Mouse (Mus musculus): ENCODE measurements around the gene Spen.
"Not testable (repeated sequence)": the region's sequence is repeated elsewhere in the genome, so short reads cannot be mapped to it uniquely, and the experiment has no call there.

Gene Spen

DNA sequence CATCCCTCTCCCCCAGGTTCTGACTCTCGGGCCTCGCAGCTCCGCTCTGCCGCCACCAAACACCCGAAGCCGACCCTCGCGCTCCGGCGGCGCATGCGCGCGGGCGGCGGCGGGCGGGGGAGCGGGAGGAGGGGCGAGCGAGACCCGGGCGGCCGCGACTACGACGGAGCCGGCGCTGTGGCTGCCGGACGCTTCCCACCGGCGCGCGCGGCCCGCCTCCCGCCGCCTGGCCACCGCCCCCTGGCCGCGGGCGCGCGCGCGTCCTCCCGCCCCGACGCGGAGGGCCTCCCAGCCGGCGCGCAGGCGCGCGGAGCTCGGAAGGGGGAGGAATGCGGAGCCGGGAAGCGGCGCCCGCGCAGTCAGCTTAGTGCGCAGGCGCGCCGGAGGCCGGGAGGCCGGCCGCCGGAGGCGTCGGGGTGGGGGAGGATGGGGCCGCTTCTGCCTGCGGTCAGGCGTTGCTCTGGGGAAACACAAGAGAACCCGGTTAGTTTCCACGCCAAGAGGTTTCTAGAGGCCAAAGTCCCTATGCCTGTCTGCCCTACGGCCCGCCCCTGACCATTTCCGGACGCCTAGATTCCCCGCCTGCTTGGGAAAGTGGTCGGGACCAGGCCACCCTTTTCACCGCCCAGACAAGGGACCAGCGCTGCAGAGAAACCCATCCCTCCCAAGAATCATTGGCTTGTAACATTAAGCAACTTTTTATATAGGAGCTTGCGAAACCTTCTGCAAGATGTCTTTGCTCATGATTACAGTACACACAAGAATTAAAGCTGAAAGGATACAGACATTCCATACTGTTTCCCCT is at the start of gene Spen:
Gene Spen (minus strand): TSS at position 190 of the 805 bp plus-strand sequence.
- in situ Hi-C loops (cut with MboI, MseI), result loop anchor here (25.0 kb wide), 1 partner anchor 826 kb away; the partner anchor contains the start of gene Rcc2

DNA sequence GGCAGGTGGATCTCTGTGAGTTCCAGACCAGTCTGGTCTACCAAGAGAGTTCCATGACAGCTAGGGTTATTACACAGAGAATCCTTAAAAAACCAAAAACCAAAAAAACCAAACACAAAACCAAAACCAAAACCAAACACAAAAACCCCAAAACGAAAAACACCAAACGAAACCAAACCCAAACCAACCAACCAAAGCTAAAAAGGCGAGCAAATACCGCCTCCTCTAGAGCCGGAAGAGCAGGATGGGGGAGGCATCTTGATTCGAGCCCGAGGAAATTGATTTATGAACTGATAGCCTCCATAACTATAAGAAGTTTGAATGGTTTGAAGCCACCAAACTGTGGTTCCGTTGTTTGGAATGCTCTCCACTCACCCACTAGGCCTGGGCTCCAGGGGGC is 45.5 kb upstream of the Spen start:
- in situ Hi-C loops (cut with MboI, MseI), result no loop called here

DNA sequence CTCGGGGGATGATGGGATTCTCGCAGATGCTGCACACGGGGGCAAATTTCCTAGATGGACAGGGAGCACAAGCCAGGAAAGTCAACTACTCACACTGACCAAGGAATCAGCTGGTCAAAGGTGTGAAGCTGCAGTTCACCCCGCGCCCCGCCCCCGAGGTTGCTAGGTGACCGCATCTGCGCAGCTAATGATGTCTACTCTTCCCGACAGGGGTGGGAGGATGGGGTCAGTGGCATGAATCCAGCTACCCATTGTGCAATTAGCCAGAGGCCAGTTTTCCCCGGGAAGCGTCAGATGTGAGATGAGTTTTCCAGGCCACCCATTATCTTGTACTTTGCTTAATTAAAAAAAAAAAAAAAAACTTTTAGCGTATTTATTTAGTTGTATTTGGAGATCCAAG is 42.7 kb upstream of the Spen start:
- in situ Hi-C loops (cut with MboI, MseI), result no loop called here

DNA sequence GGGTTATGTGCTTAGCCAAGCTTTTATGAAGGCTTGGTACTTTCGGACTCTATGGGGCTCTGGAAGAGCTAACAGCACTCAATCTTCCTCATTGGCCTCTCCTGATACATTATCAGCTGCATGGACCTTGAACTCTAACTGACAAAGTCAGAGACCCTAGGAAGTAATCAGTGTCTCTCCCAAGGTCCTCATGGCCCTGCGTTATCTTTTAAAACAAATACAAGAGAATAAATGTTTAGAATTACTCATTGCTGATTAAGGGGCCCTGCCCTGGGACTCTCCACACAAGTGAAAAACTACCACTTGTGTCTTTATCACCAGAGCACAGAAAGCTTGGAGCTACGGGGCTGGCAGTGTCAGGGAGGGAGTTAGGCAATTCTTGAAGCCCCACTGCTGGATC is 40.4 kb upstream of the Spen start:
- in situ Hi-C loops (cut with MboI, MseI), result no loop called here

DNA sequence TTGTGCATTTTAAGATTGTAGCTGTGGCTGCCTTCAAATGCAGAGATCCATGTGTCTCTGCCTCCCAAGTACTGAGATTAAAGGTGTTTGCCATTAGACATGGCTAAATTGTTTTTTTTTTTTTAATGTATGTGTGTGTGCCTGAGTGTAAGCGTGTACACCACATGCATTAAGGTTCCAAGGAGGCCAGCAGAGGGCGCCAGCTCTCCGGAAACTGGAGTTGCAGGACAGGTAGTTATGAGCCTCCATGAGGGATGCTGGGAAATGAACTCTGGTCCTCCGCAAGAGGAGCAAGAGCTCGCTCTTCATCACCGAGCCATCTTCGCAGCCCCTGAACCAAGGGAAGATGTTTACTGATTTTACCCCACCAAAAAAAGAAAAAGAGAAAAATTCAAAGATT is 38.5 kb upstream of the Spen start:
- in situ Hi-C loops (cut with MboI, MseI), result no loop called here

DNA sequence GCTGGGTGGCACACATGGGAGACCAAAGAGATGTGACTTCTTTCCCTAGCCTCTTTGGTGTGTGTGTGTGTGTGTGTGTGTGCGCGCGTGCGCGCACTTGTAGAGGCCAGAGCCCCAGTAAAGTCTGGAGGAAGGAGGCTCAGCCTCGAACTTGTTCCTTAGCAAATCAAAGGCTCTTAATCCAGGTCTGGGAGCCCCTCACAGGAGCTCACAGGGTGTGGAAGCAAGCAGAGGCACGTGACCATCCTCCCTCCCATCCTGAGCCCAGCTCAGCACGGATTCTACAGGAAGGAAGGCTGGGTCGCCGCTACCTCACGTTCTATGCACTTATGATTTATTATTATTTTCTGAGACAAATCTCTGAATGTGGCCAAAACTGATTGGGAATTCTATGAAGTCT is 38.0 kb upstream of the Spen start:
- in situ Hi-C loops (cut with MboI, MseI), result no loop called here

DNA sequence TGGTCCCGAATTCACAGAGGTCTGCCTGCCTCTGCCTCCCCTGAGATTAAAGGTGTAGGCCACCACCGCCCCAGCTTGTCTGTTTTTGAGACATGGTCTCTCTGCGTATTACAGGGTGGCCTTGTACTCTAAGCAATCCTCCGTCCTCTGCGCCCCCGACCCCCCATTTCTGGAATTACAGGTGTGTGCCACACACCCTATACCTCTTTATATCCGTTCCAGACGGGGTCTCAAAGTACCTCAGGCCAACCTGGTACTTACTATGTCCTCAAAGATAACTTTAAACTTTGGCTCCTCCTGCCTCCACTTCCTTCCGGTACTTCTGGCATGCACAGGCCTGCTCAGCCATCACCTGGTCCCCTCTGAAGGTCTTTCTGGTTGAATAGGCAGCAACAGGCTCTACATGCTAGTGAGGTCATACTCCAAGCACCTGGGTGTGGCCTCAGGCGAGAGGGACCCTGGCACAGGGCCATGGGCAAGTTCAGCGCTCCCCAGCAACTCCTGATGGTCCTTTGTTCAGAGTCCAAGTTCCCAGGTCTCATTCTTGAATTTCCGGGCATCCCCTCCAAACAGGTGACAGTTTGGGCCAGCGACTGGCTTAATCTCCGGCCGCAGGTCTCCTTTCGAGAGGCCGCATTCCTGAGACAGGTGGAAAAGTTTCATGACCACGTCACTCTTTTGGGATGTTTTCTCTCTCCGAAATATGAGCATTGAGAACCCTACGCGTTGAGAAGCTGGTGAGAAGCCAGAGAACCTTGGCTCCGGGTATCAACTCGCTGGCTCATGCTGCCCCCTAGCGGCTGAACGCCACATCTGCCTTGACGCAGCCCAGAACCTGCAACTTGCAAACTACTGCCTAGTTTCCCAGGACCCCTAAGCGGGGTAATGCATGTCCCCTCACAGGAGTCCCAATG is 36.6 kb upstream of the Spen start:
- in situ Hi-C loops (cut with MboI, MseI), result no loop called here

DNA sequence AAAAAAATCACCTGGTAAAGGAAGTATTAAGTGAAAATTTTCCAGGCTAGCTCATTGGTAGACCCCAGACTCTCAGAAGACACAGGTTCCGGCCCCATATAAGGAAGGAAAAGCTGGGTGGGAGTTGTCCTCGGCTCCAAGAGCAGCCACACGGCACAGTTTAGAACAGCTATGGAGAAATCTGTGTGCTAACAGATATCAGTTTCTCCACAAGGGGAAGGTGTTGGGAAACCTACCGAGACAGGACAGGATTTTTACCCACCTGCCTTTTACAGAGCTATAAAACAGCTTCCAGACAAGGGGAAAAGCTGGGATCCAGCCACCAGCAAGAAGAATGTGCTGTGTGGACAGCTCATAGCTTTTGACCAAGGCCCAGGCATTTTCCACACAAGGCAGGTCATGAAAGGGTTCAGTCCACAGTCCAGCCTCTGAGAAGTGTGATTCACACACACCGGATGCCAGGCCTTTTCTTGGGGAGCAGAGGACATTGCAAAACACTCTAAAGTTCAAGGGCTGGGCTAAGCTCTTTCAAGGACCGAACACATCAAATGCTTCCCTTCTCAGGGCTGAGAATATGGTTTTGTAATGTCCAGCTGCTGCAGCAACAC is 35.1 kb upstream of the Spen start:
- in situ Hi-C loops (cut with MboI, MseI), result no loop called here

DNA sequence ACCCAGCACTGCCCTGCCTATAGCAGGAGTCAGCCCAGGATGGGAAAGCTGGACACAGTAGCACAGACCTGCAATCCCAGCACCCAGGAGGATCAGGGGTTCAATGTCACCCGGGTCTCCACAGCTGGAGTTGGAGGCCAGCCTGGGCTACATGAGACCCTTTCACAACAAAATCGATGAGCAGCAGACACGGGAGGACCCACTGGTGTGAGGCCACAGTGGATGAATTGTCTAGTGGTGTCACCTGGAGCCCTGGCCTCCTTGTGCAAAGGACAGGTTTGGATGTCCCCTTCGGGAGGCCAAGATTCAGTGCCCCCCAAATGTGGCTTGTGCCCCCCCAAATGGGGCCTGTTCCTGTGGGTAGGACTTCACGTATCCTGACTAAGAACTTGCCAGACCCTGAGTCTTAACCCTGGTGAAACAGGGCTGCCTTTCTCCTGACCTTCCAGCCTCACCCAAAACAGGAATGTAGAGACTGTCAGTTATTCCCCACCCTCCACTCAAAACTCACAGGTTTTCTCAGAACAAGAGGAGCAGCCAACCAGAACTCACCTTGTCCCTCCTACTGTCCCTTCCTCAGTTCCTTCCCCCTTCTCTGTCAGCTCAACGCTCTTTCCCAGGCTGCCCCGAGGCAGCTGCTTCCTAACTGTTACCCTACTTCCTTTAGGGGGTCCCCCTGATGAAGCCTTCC is 34.4 kb upstream of the Spen start:
- in situ Hi-C loops (cut with MboI, MseI), result no loop called here

DNA sequence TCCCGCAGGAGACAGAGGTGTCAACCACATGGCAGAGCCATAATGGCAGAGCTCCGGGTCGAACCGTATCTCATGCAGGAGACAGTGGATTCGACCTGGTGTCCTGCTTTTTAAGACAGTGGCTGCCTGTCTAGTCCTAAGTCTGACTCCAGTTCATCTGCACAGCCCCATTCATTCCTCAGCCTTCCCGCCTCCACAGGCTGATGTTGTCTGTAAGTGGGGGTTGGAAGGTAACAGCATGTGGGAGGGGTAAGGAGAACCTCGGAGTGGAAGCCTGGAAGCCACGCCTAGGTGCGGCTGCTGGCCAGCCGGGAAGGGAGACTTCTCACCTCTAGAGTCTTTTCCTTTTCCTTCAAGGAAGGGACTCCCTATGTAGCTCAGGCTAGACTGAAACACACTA is 33.5 kb upstream of the Spen start:
- in situ Hi-C loops (cut with MboI, MseI), result no loop called here

DNA sequence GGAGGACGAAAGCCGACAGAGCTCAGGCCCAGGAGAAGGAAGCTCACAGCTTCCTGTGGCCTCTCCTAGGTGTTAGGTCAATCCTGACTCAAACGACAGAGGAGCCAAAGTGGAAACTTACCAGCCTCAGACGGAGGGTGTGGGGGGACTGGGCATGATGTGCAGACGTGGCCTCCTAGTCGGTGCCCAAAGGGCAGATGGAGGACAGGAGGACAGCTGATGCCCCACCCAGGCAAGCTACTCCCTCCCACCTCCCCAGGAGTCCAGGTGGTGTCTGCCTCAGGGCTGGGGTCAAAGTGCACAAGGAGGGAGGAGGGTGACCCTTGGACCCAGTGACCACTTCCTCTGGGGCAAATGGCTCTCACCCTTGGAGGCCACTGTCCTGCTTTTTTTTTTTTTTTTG is 32.9 kb upstream of the Spen start:
- in situ Hi-C loops (cut with MboI, MseI), result no loop called here

DNA sequence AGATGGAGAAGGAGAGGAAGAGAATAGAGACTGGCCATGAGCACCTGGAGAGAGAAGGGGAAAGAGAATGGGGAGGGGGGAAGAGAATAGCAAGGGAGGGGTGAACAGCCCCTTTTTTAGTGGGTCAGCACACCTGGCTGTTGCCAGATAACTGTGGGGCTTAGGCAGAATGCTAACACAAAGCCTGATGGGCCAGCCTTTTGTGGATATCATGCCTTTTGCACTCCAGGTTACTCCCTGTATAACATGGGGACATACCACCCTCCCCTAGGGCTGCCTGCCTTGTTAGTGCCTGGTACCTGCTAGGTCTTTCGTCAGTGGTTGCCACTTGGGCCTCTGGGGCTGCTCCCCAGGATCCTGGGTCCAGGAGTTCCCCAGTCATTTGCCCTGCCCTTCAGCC is 32.4 kb upstream of the Spen start:
- in situ Hi-C loops (cut with MboI, MseI), result no loop called here

DNA sequence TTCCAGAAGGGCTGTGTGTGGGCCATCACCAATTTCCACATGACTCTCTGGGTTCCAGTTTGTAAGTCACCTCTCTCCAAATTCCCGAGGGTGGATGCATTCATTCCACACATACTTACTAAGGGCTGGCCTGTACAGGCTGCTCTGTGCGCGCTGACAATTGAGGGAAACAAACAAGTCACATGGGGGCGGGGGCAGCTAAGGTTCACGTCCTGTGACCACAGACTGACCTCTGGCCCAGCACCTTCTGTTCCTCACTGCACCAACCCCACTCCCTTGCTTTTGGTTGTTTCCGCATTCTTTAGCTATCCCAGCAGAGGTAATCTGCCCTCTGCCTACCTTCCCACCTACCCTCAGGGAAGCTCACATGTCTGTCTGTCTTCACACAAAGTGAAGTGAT is 31.6 kb upstream of the Spen start:
- in situ Hi-C loops (cut with MboI, MseI), result no loop called here

DNA sequence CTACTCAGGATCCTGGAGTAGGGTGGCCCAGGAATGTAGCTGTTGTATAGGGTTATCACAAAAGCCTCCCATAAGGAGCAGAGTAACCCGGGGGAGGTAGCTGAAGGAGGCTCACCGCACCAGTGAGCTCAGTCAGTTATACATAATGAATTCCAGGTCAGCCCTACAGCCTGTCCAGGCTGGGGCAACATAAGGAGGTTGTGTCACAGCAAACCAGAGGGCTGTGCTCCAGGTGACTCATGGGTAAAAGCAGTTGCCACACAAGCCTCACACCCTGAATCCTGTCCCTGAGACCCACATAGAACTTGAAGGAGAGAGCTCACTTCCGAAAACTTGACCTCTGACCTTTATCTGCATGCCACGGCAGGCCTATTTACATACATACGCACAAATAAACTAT is 30.6 kb upstream of the Spen start:
- in situ Hi-C loops (cut with MboI, MseI), result loop anchor here (5.0 kb wide), 2 partner anchors 82 to 162 kb away; no protein-coding TSS in a partner anchor

DNA sequence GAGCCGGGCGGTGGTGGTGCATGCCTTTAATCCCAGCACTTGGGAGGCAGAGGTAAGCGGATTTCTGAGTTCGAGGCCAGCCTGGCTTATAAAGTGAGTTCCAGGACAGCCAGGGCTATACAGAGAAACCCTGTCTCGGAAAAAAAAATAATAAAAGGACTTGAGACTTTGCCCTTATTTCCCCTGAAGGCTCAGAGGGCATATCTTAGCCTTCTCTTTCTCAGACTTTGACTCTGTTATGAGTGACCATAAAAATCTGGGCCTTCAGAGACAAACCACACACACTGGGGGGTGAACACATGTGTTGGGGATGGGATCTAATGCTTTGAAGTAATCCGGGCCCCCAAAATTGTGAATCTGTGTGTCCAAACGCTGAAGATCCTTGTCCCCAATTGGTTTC is 28.8 kb upstream of the Spen start:
- in situ Hi-C loops (cut with MboI, MseI), result loop anchor here (5.0 kb wide), 2 partner anchors 80 to 160 kb away; no protein-coding TSS in a partner anchor

DNA sequence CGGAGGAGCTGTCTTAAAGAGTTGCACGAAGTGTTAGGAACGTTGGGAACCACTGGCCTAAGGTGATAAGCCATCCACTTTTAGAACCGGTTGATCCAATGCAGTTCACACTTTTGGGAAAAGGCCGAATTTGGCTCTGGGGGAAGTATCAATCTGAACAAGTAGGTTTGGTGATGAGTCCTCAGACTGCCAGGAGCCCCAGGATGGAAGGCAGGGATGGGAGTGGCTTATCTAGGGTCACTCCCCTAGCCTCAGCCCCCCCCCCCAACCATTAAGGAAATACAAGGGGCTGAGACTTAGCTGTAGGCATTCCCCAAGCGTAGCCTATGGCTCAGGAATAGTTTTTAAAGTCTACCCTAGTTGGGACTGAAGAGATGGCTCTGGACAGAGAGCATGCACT is 27.8 kb upstream of the Spen start:
- in situ Hi-C loops (cut with MboI, MseI), result loop anchor here (5.0 kb wide), 2 partner anchors 79 to 159 kb away; no protein-coding TSS in a partner anchor

DNA sequence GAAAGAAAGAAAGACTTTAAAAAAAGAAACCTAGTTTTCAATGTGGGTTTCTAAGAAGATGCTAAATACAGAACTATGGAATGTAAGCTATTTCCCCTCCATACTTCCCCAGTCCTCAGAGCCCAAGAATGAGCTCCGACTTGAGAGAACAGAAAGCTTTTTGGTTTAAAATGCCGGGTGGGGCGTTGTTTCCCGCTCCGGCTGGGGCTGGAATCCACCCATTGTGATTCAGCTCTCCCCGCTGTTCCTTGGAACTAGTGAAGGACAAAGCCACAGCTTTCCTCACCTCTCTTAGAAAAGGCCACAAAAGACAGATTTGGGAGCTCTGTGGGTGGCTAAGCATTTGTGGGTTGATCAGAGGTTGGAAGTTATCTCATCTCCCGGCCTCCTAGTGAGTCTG is 26.9 kb upstream of the Spen start:
- in situ Hi-C loops (cut with MboI, MseI), result loop anchor here (5.0 kb wide), 2 partner anchors 78 to 158 kb away; no protein-coding TSS in a partner anchor

DNA sequence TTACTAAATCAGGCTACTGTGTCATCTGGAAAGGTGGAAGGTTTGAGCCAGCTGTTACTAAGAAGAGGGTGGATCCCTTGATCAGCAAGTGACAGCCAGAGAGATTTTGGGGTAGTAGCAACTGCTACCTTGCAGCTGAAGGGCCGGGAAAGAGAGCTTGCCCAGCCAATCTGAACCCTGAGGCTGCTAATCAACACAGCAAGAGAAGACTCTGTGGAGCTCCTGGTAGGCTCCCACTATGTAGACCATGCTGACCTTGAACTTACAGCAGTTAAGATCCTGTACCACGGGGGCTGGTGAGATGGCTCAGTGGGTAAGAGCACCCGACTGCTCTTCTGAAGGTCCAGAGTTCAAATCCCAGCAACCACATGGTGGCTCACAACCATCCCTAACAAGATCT is 26.3 kb upstream of the Spen start:
- in situ Hi-C loops (cut with MboI, MseI), result loop anchor here (5.0 kb wide), 2 partner anchors 77 to 157 kb away; no protein-coding TSS in a partner anchor

DNA sequence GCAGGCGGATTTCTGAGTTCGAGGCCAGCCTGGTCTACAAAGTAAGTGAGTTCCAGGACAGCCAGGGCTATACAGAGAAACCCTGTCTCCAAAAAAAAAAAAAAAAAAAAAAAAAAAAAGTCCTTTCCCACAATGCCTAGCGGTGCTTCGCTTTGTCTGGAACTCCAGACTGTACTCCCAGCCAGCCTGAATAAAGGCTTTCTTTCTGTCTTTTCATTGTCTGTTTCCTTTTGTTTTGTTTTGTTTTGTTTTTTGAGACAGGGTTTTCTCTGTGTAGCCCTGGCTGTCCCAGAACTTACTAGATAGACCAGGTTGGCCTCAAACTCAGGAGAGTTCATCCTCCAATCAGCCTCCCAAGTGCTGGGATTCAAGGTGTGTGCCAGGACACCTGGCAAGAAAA is 25.8 kb upstream of the Spen start:
- in situ Hi-C loops (cut with MboI, MseI), result no loop called here

DNA sequence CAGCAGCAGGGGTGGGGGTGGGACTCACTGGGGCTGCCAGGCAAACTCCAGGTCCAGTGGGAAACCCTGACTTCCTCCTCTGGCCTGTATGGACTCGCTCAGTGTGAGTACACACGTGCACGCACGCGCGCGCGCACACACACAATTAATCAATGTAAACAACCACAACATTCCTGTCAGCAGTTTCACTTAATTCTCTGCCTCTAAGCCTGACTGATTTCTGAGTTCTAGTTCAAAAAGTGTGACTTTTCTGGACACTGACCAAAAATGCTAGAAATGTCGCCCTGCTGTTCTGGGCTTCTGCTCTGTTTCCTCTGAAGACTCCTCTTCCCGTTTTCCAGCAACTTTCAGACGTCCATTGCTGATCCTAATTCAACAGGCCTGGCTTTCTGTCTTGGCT is 23.9 kb upstream of the Spen start:
- in situ Hi-C loops (cut with MboI, MseI), result no loop called here

DNA sequence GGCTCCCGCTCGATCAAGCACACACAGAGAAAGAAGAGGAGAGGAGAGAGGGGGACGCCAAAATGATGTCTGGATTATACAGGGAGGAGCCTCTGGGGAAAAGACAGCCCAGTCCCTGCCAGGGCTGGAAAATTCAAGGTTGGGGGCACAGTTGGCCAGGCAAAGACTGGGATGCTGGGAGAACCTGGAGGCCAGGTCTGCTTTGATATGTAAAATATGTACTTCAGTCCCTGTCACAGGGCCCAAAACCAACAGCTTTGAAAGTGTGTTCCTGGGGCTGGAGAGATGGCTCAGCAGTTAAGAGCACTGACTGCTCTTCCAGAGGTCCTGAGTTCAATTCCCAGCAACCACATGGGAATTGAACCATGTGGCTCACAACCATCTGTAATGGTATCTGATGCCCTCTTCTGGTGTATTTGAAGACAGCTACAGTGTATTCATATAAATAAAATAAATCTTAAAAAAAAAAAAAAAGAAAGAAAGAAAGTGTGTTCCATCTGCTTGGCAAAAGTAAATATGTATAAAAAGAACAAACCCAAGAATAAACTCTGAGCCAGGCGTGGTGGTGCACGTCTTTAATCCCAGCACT is 23.0 kb upstream of the Spen start:
- in situ Hi-C loops (cut with MboI, MseI), result not testable (repeated sequence)

All from T-helper 2 cell (primary cell).